Mouse (Mus musculus) spleen, adult 2 months (tissue): ENCODE measurements around the gene Hic1.

ENCODE experiments used
- CTCF ChIP-seq: fragments of 200-500 bp; IDR thresholded peaks from 2 replicates; pipeline ENCODE4 v1.5.1; 2011; ENCODE audit warnings: mild to moderate bottlenecking, inconsistent platforms; ENCODE audit not compliant: insufficient read depth, insufficient read length, insufficient replicate concordance; ENCODE audit errors: extremely low read depth
- POLR2A ChIP-seq: fragments of 200-500 bp; IDR thresholded peaks from 2 replicates; pipeline ENCODE4 v1.6.1; 2011; ENCODE audit warnings: low read depth, low read length, inconsistent platforms

- TF ChIP-seq POLR2A (no peak), CTCF (no peak)
These were observed 37.0 kb downstream of the Hic1 start for GRCm38 (mm10) chr11:75132278-75132677.
